Comparison of ENCODE assay signal across 8 mouse cellular contexts in the genomic region with DNA sequence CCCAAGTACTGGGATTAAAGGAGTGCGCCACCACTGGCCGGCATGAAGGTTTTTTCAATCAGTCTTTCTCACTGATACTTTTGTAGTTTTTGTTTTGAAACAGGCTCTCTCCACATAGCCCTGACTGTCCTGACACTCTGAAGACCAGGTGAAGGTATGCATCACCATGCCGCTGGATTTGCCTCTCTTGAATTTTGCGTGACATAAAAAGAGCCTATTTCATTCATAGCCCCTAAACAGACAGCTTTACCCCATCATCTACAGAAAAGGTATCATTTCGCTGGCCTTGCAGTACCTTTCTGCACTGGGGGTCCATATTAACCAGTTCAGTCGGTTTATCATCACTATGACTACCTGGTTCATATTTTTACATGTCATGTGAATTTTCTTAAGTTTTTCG. TPM values are rescaled to one million over a fixed set of nuclear protein-coding genes. Genes with fewer than 3 reads are reported as not detected.
DNase-seq lines count a peak whose midpoint lies in the region; ATAC-seq and TF ChIP-seq lines count a peak whose summit lies in the region.

No protein-coding gene starts in this region.

- H3K4me1 ChIP-seq in bone marrow macrophage, adult 2 months (ENCODE audit: control insufficient read depth, insufficient read depth, low read length), result peaks cover 9% of the 10 kb centered on the region
- H3K4me1 ChIP-seq in heart, embryonic 16.5 days (ENCODE audit: control insufficient read depth, insufficient read depth, low read length), result peaks cover 15% of the 10 kb centered on the region
- peaks cover 5% of the 10 kb centered on the region for H3K4me1 ChIP-seq in liver, embryonic 11.5 days (replicated peaks; ENCODE audit: control insufficient read depth, insufficient read depth, low read length)

- DNase-seq in left cerebral cortex, postnatal 36 days (ENCODE audit: low spot score in 2 of 2), result peak; percentile 6 to 8
- DNase-seq in left cerebral cortex, postnatal 25 days (ENCODE audit: low spot score in 2 of 2), result no peak
- no peak for DNase-seq in liver, embryonic 11.5 days (ENCODE audit: low spot score)
- DNase-seq in neural tube, embryonic 10.5 days (ENCODE audit: extremely low spot score, low spot score), result peak; percentile 14
- no peak for DNase-seq in adrenal gland, postnatal 36 days

- TF ChIP-seq POLR2A in bone marrow macrophage, adult 2 months (IDR thresholded peaks at IDR 0.05; ENCODE audit: borderline replicate concordance, low read depth, low read length), result no peak

- ATAC-seq in heart, embryonic 16.5 days (replicated peaks; ENCODE audit: extremely low read depth, insufficient read depth, low FRiP score), result 0 out of 2 replicates have a peak, but pooled peaks have one; percentile 8
- ATAC-seq in liver, embryonic 11.5 days (replicated peaks; ENCODE audit: low FRiP score), result peak; percentile 24
- ATAC-seq in granulocyte monocyte progenitor cell, adult 5-6 weeks (replicated peaks; ENCODE audit: poor library complexity, severe bottlenecking), result no peak

- 11% methylated on average over 7 of the region's 7 CpGs for WGBS in heart, embryonic 16.5 days
- WGBS in liver, embryonic 11.5 days, result 9% methylated on average over 7 of the region's 7 CpGs

- H3K27ac ChIP-seq in bone marrow macrophage, adult 2 months (ENCODE audit: insufficient read depth, low read depth, low read length), result peak overlapping the region; percentile 43
- H3K27ac ChIP-seq in heart, embryonic 16.5 days (ENCODE audit: low read length), result peak overlapping the region; percentile 54
- H3K27ac ChIP-seq in liver, embryonic 11.5 days (ENCODE audit: low read depth, low read length), result no peak overlapping the region; the same call in 1 of the 2 replicates

- H3K9me3 ChIP-seq in heart, embryonic 16.5 days (replicated peaks; ENCODE audit: control insufficient read depth, low read length), result no peaks in the 10 kb centered on the region
- H3K9me3 ChIP-seq in liver, embryonic 11.5 days (ENCODE audit: control insufficient read depth, low read length), result no peaks in the 10 kb centered on the region

- intact Hi-C loops in left cerebral cortex, postnatal 36 days (cut with DNase I), result loop anchor here (5.0 to 10.0 kb wide), 2 partner anchors 50 to 113 kb away; partner anchors contain the start of gene Gm49361
- intact Hi-C loops in left cerebral cortex, postnatal 25 days (cut with DNase I), result loop anchor here (5.0 kb wide), 2 partner anchors 115 kb away; no protein-coding TSS in a partner anchor

- H3K4me2 ChIP-seq in heart, embryonic 16.5 days (ENCODE audit: low read depth, low read length), result peak overlapping the region; percentile 89
- H3K4me2 ChIP-seq in liver, embryonic 11.5 days, result peak overlapping the region; percentile 78

- peak overlapping the region; percentile 67 for H3K9ac ChIP-seq in heart, embryonic 16.5 days (ENCODE audit: low read length)
- peak overlapping the region; percentile 53; the same call in 1 of the 2 replicates for H3K9ac ChIP-seq in liver, embryonic 11.5 days (ENCODE audit: low read depth, low read length)

- no peak for TF ChIP-seq CTCF in bone marrow macrophage, adult 2 months (IDR thresholded peaks at IDR 0.05; ENCODE audit: low read depth, low read length)

- peak overlapping the region; percentile 59 for H3K4me3 ChIP-seq in bone marrow macrophage, adult 2 months (ENCODE audit: insufficient read depth, low read length)
- peak overlapping the region; percentile 65 for H3K4me3 ChIP-seq in heart, embryonic 16.5 days (ENCODE audit: low read length)
- H3K4me3 ChIP-seq in liver, embryonic 11.5 days (ENCODE audit: low read depth, low read length), result peak overlapping the region; percentile 90

- H3K27me3 ChIP-seq in heart, embryonic 16.5 days (ENCODE audit: control insufficient read depth, insufficient read depth, low read length), result no peaks in the 10 kb centered on the region
- no peaks in the 10 kb centered on the region for H3K27me3 ChIP-seq in liver, embryonic 11.5 days (replicated peaks; ENCODE audit: control insufficient read depth, insufficient read depth, low read length)

- peaks cover 8% of the 10 kb centered on the region for H3K36me3 ChIP-seq in heart, embryonic 16.5 days (ENCODE audit: control insufficient read depth, insufficient read depth)
- peaks cover 12% of the 10 kb centered on the region for H3K36me3 ChIP-seq in liver, embryonic 11.5 days (ENCODE audit: control insufficient read depth, insufficient read depth, low read length)

RNA-seq across cellular contexts. Expression of gene Sap18, which starts 0.4 kb away (rescaled TPM):
- total RNA-seq in left cerebral cortex, postnatal 36 days (2021), result 10 to 100 TPM; 39.3 to 45.4 TPM
- total RNA-seq in left cerebral cortex, postnatal 25 days (2021), result 10 to 100 TPM; 38.6 to 45.7 TPM
- 13.7 and 76.3 TPM in 2 replicates for polyA plus RNA-seq in bone marrow macrophage, adult 2 months (2012; ENCODE audit: insufficient read depth, insufficient read length, missing spikeins)
- polyA plus RNA-seq in heart, embryonic 16.5 days (2015; fragmentation: Nextera tagmentation; extraction: Ambion mirVana), result 15.5 and 16.4 TPM in 2 replicates
- 27.6 and 33.7 TPM in 2 replicates for polyA plus RNA-seq in liver, embryonic 11.5 days (2014; fragmentation: Nextera tagmentation; extraction: Ambion mirVana)
- 82.0 and 298 TPM in 2 replicates for total RNA-seq in granulocyte monocyte progenitor cell, adult 5-6 weeks (2014; fragmentation: Nextera tagmentation)
- total RNA-seq in granulocyte monocyte progenitor cell, adult 5-6 weeks (2017), result 29.6 and 87.7 TPM in 2 replicates
- total RNA-seq in adrenal gland, postnatal 36 days (2021), result 10 to 100 TPM; 59.7 to 68.0 TPM

RNA-seq across cellular contexts. Expression of gene Ska3, which starts 28.4 kb away (rescaled TPM):
- total RNA-seq in left cerebral cortex, postnatal 36 days (2021), result 1 to 10 TPM in 1 of 2 experiments, under 1 TPM in 1; 0.57 to 1.7 TPM
- total RNA-seq in left cerebral cortex, postnatal 25 days (2021), result 1 to 10 TPM in 1 of 2 experiments, under 1 TPM in 1; 0.80 to 1.3 TPM
- 12.0 and 13.3 TPM in 2 replicates for polyA plus RNA-seq in bone marrow macrophage, adult 2 months (2012; ENCODE audit: insufficient read depth, insufficient read length, missing spikeins)
- 23.4 and 24.7 TPM in 2 replicates for polyA plus RNA-seq in heart, embryonic 16.5 days (2015; fragmentation: Nextera tagmentation; extraction: Ambion mirVana)
- polyA plus RNA-seq in liver, embryonic 11.5 days (2014; fragmentation: Nextera tagmentation; extraction: Ambion mirVana), result 42.7 and 43.7 TPM in 2 replicates
- 12.8 and 14.4 TPM in 2 replicates for total RNA-seq in granulocyte monocyte progenitor cell, adult 5-6 weeks (2014; fragmentation: Nextera tagmentation)
- 25.7 and 31.0 TPM in 2 replicates for total RNA-seq in granulocyte monocyte progenitor cell, adult 5-6 weeks (2017)
- 1 to 10 TPM in 1 of 2 experiments, under 1 TPM in 1; 0.82 to 1.5 TPM for total RNA-seq in adrenal gland, postnatal 36 days (2021)

RNA-seq across cellular contexts. Expression of gene Mrpl57, which starts 28.5 kb away (rescaled TPM):
- total RNA-seq in left cerebral cortex, postnatal 36 days (2021), result 10 to 100 TPM; 60.8 to 74.5 TPM
- total RNA-seq in left cerebral cortex, postnatal 25 days (2021), result 10 to 100 TPM; 67.6 to 69.8 TPM
- polyA plus RNA-seq in bone marrow macrophage, adult 2 months (2012; ENCODE audit: insufficient read depth, insufficient read length, missing spikeins), result 53.4 and 65.6 TPM in 2 replicates
- 133 and 140 TPM in 2 replicates for polyA plus RNA-seq in heart, embryonic 16.5 days (2015; fragmentation: Nextera tagmentation; extraction: Ambion mirVana)
- 262 and 264 TPM in 2 replicates for polyA plus RNA-seq in liver, embryonic 11.5 days (2014; fragmentation: Nextera tagmentation; extraction: Ambion mirVana)
- total RNA-seq in granulocyte monocyte progenitor cell, adult 5-6 weeks (2014; fragmentation: Nextera tagmentation), result 70.8 and 124 TPM in 2 replicates
- 53.4 and 110 TPM in 2 replicates for total RNA-seq in granulocyte monocyte progenitor cell, adult 5-6 weeks (2017)
- total RNA-seq in adrenal gland, postnatal 36 days (2021), result 100 to 1,000 TPM; 104 to 128 TPM

RNA-seq across cellular contexts. Expression of gene Lats2, which starts 39.4 kb away (rescaled TPM):
- total RNA-seq in left cerebral cortex, postnatal 36 days (2021), result 10 to 100 TPM; 17.0 to 20.2 TPM
- total RNA-seq in left cerebral cortex, postnatal 25 days (2021), result 10 to 100 TPM; 14.2 to 15.4 TPM
- polyA plus RNA-seq in bone marrow macrophage, adult 2 months (2012; ENCODE audit: insufficient read depth, insufficient read length, missing spikeins), result 22.4 and 27.6 TPM in 2 replicates
- 19.4 and 24.4 TPM in 2 replicates for polyA plus RNA-seq in heart, embryonic 16.5 days (2015; fragmentation: Nextera tagmentation; extraction: Ambion mirVana)
- polyA plus RNA-seq in liver, embryonic 11.5 days (2014; fragmentation: Nextera tagmentation; extraction: Ambion mirVana), result 8.7 and 9.7 TPM in 2 replicates
- 14.3 and 22.9 TPM in 2 replicates for total RNA-seq in granulocyte monocyte progenitor cell, adult 5-6 weeks (2014; fragmentation: Nextera tagmentation)
- 10.3 TPM in 2 replicates for total RNA-seq in granulocyte monocyte progenitor cell, adult 5-6 weeks (2017)
- total RNA-seq in adrenal gland, postnatal 36 days (2021), result 10 to 100 TPM; 51.6 to 59.1 TPM

RNA-seq across cellular contexts. Expression of gene Gm49361, which starts 51.6 kb away (rescaled TPM):
- total RNA-seq in left cerebral cortex, postnatal 36 days (2021), result not detected
- total RNA-seq in left cerebral cortex, postnatal 25 days (2021), result under 1 TPM; 0.76 to 0.83 TPM
- polyA plus RNA-seq in bone marrow macrophage, adult 2 months (2012; ENCODE audit: insufficient read depth, insufficient read length, missing spikeins), result not detected in 2 replicates
- not detected in 2 replicates for polyA plus RNA-seq in heart, embryonic 16.5 days (2015; fragmentation: Nextera tagmentation; extraction: Ambion mirVana)
- not detected in 2 replicates for polyA plus RNA-seq in liver, embryonic 11.5 days (2014; fragmentation: Nextera tagmentation; extraction: Ambion mirVana)
- not detected in 2 replicates for total RNA-seq in granulocyte monocyte progenitor cell, adult 5-6 weeks (2014; fragmentation: Nextera tagmentation)
- total RNA-seq in granulocyte monocyte progenitor cell, adult 5-6 weeks (2017), result not detected in 2 replicates
- total RNA-seq in adrenal gland, postnatal 36 days (2021), result 1 to 10 TPM; 1.9 to 2.2 TPM

Comparison
In these comparisons a context has a peak if more than half of its experiments do, and no peak if none do; other contexts are left out.
1. DNase-seq: peak in left cerebral cortex, postnatal 36 days (2 of 2) and neural tube, embryonic 10.5 days (single experiment); none in left cerebral cortex, postnatal 25 days (0 of 2), liver, embryonic 11.5 days (single experiment) and adrenal gland, postnatal 36 days (0 of 2).
2. RNA of gene Ska3, which starts 28.4 kb away (total RNA-seq): 12.8 to 31.0 TPM in granulocyte monocyte progenitor cell, adult 5-6 weeks; 0.57 to 1.7 TPM in left cerebral cortex, postnatal 36 days, 0.82 to 1.5 TPM in adrenal gland, postnatal 36 days and 0.80 to 1.3 TPM in left cerebral cortex, postnatal 25 days; every median in the first group is over 4 times any median in the second.
3. Peak in every context shown above with its lines, with median percentiles within 50 percentile points of each other: H3K4me3 ChIP-seq.